Mouse (Mus musculus) brown adipose tissue, adult 24 weeks (tissue): ENCODE results near the gene 4933416C03Rik. TPM values are rescaled to one million over a fixed set of nuclear protein-coding genes. Genes with fewer than 3 reads are reported as not detected.

Source experiments
- H3K27ac ChIP-seq: fragments of 200-500 bp; replicated peaks from 2 replicates; pipeline ENCODE4 v1.5.1; 2012; ENCODE audit warnings: low read depth, mild to moderate bottlenecking, low read length
- H3K4me1 ChIP-seq: fragments of 200-500 bp; 2 replicates; pipeline ENCODE4 v1.6.1; 2012; ENCODE audit warnings: low read length, mixed read lengths; ENCODE audit not compliant: control insufficient read depth, insufficient read depth, insufficient read length
- H3K4me3 ChIP-seq: fragments of 200-500 bp; 2 replicates; pipeline ENCODE4 v1.5.1; 2012; ENCODE audit warnings: low read depth, mild to moderate bottlenecking, low read length, moderate library complexity; ENCODE audit not compliant: insufficient read depth
- polyA plus RNA-seq: library from polyadenylated mRNA; stranded (reverse); fragments of >200 nt; gene quantifications from 2 replicates; pipeline ENCODE4 v1.2.4, GENCODE M21; 2012; ENCODE audit not compliant: missing spikeins, insufficient read depth, insufficient read length

Gene 4933416C03Rik
- polyA plus RNA-seq, 1 experiment, result not detected

DNA sequence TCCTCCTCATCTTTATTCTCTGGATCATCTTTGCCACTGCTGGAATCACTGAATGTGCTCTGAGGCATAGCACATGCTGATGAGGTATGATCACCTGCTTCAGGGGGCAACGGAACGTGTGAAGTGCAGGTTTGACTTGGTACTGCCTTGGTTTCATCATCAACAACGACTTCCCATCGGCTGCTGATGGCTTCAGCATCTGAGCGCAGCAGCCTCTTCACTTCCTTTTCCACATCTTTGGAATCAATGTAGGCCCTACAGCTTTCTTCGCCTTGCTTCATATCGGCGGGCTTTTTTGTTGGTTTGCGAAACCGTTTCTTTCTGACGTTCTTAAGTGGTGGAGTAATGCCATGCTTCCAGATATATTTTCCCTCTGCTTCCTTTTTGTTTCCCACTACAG, 849 bp downstream of the 4933416C03Rik start:
- Histone ChIP-seq H3K27ac (no peak overlapping the region), H3K4me3 (no peak overlapping the region), H3K4me1 (no peaks in the 10 kb centered on the region)

- H3K4me1 ChIP-seq, result no peaks in the 10 kb centered on the region
- no peak overlapping the region for H3K27ac ChIP-seq
- no peak overlapping the region for H3K4me3 ChIP-seq
Observed at GRCm38 (mm10) chr10:116108730-116109129, 5.0 kb downstream of the 4933416C03Rik start.

DNA sequence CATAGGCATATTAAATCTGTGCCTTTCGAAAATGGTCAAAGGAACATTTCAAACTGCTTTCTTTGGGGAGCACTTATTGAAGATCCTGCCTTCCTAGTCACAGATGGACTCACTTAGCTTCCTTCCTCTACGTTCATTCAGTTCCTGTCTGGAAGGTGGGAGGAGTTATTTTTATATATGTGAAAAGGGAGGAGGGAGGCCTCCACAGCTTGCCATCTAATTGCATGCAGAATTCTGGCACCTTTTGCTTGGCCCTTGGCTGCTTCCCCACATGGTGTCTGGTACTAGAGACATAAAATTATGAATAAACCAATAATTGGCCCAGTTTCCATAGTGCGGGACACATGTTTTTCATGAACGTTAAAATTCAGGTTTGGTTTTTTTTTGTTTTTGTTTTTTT, 5.5 kb downstream of the 4933416C03Rik start:
- no peaks in the 10 kb centered on the region for H3K4me1 ChIP-seq
- H3K27ac ChIP-seq, result no peak overlapping the region
- no peak overlapping the region for H3K4me3 ChIP-seq

DNA sequence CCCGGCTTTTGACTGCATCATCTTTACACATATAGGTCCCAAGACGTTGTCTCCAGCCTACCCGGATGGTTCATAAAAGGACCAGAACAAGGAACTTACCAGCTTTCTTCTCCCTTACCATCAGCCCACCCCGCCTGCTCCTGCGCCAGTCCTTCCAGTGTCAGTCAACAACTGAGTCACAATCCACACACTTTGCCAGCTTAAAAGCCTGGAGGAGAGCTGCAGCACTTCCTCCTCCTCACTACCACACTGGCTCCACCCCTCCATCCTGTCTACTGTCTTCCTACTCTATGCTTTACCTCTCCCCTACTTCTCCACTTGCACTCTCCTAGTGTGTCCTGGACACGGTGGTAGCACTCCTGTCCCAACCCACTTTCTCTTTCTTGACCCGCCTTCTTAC, 15.2 kb downstream of the 4933416C03Rik start:
- no peak overlapping the region for H3K4me3 ChIP-seq
- H3K27ac ChIP-seq, result no peak overlapping the region
- H3K4me1 ChIP-seq, result no peaks in the 10 kb centered on the region

DNA sequence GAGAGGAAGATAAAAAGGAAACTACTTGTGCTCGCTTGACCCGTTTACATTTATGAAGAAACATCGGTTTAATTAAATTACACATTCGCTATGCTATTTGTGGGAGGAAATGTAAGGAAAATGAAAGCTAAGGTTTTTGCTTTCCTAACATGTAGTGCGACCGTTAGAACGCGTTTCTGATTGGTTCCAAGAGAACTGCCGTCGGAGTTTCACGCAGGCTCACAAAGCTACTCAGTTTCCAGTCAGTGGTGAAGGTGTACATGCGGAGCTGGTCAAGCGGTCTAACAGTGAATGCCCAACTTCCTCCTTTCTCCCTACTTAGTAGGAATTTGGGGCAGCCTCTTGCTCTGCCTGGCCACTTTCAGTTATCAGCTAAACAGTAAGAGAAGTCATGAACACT, 17.3 kb downstream of the 4933416C03Rik start:
- no peaks in the 10 kb centered on the region for H3K4me1 ChIP-seq
- H3K27ac ChIP-seq, result no peak overlapping the region
- H3K4me3 ChIP-seq, result no peak overlapping the region

DNA sequence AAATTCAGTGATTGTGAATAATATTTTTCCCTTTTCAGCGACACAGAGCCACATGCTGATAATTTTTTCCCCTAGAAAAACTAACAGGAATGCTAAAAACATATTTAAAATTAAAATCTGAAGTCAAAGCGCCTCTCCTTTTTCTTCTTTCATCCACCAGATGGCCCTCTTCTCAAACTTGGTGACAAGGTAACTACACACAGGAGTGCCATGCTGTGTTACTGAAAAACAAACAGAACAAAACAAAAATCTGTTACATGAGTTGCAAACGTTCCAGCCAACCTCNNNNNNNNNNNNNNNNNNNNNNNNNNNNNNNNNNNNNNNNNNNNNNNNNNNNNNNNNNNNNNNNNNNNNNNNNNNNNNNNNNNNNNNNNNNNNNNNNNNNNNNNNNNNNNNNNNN, 29.8 kb downstream of the 4933416C03Rik start:
- Histone ChIP-seq H3K27ac (no peak overlapping the region), H3K4me3 (no peak overlapping the region), H3K4me1 (no peaks in the 10 kb centered on the region)

GRCm38 (mm10) chr10:116080841-116081240, 32.9 kb downstream of the 4933416C03Rik start:
- Histone ChIP-seq H3K27ac (no peak overlapping the region), H3K4me1 (no peaks in the 10 kb centered on the region), H3K4me3 (no peak overlapping the region)

GRCm38 (mm10) chr10:116079396-116079795, 34.3 kb downstream of the 4933416C03Rik start:
- Histone ChIP-seq H3K27ac (no peak overlapping the region), H3K4me1 (no peaks in the 10 kb centered on the region), H3K4me3 (no peak overlapping the region)

DNA sequence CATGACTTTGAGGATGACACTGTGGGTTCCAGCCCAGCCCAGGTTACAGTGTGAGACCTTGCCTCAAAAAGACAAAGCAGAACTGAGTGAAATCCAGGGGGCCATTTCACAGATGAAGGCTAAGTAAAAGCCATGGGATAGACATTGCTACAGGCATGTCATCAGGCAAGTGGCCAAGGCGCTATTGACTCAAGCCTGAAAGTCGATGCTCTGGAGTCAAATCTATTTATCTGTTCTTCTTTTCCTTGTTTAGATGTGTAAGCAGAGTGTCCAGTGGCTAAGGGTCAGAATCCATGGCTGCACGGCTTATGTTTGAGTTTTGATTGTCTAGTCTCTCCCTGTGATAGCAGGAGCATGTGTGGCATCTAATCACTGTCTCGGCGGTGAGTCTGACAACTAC, 35.1 kb downstream of the 4933416C03Rik start:
- Histone ChIP-seq H3K4me1 (no peaks in the 10 kb centered on the region), H3K4me3 (no peak overlapping the region), H3K27ac (no peak overlapping the region)

GRCm38 (mm10) chr10:116075954-116076353, 37.8 kb downstream of the 4933416C03Rik start:
- no peak overlapping the region for H3K4me3 ChIP-seq
- no peak overlapping the region for H3K27ac ChIP-seq
- H3K4me1 ChIP-seq, result no peaks in the 10 kb centered on the region

Other genes starting within 250 kb of the 4933416C03Rik start
- gene Ptprr, start 95.7 kb downstream of the 4933416C03Rik start, polyA plus RNA-seq, result 1.2 TPM in 2 replicates
- gene Ptprb, start 161.6 kb upstream of the 4933416C03Rik start, polyA plus RNA-seq, result 16.1 and 19.0 TPM in 2 replicates